Mouse (Mus musculus): ENCODE measurements around the gene Lrit2.

DNA sequence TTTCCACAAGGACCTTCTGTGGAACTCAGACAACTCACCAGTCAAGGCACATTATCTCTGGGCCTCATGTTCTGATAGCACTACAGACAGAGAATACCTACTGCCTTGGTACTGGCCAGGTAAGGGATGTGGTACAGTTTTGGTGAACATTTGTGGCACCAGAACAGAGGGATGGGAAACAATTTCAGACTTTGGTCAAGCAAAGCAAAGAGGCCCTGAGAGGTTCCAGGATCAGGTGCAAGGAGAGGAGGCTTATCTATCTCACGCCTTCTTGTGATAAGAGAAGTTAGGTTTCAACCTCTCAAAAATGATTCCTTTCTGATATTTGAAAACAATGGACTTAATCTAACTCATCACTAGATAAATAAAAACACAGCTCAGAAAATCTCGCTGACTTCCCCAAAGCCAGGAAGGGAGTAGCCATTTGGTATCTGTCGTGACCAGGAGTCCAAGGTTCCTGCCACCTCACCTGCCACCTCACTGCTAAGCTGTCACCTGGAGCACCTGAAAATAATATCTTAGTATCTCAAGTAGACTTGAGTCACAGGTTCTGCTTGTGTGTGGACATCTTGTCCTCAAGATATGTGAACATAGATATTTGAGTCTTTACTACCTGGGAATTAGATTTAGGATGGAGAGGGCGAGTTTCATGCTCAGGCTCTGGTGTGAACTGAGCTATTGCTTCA, 40.3 kb upstream of the Lrit2 start:
- TF ChIP-seq CTCF (IDR thresholded peaks at IDR 0.05; ENCODE audit: low read depth, low read length) (no peak), POLR2A (IDR thresholded peaks at IDR 0.05; ENCODE audit: borderline replicate concordance, low read depth, low read length) (no peak)

All from bone marrow macrophage, adult 2 months (primary cell).